Mouse (Mus musculus): ENCODE measurements around the gene Pttg1.

- no peak for TF ChIP-seq CTCF (conservative IDR thresholded peaks at IDR 0.05; ENCODE audit: low read length)
- no peak for TF ChIP-seq NANOG (IDR thresholded peaks at IDR 0.05; ENCODE audit: borderline replicate concordance, low read length)
- no peak for TF ChIP-seq POU5F1 (IDR thresholded peaks at IDR 0.05; ENCODE audit: borderline replicate concordance, low read length)
These were observed 26.2 kb upstream of the Pttg1 start for GRCm38 (mm10) chr11:43452266-43452665.
